Mouse (Mus musculus) heart, embryonic 12.5 days (tissue): ENCODE measurements at regions not wholly inside any gene's neighbourhood (a gene's known extent, or its start where the extent isn't known, plus 50 kb on each side); places are given as distances from the start of the nearest gene placed in this dataset.

Experiments used
- ATAC-seq: fragments of 200-750 bp; cut with Nextera tagmentation; 2 replicates; pipeline ENCODE4 v1.8.0; 2017; ENCODE audit warnings: moderate TSS enrichment, moderate library complexity; ENCODE audit not compliant: insufficient number of reproducible peaks, low FRiP score
- H3K27ac ChIP-seq: fragments of 300-500 bp; sonication (generic); 2 replicates; pipeline ENCODE4 v1.5.1; 2016; ENCODE audit warnings: mild to moderate bottlenecking, moderate library complexity; ENCODE audit not compliant: poor library complexity, severe bottlenecking
- H3K27me3 ChIP-seq: fragments of 300-500 bp; sonication (generic); replicated peaks from 2 replicates; pipeline ENCODE4 v1.6.1; 2016; ENCODE audit warnings: mild to moderate bottlenecking, moderate library complexity
- H3K36me3 ChIP-seq: fragments of 300-500 bp; sonication (generic); 2 replicates; pipeline ENCODE4 v1.6.1; 2016; ENCODE audit warnings: mild to moderate bottlenecking, moderate library complexity
- H3K4me1 ChIP-seq: fragments of 300-500 bp; sonication (generic); replicated peaks from 2 replicates; pipeline ENCODE4 v1.6.1; 2016; ENCODE audit warnings: mild to moderate bottlenecking
- H3K4me2 ChIP-seq: fragments of 300-500 bp; sonication (generic); 2 replicates; pipeline ENCODE4 v1.6.1; 2016; ENCODE audit warnings: mild to moderate bottlenecking, moderate library complexity
- H3K4me3 ChIP-seq: fragments of 300-500 bp; sonication (generic); 2 replicates; pipeline ENCODE4 v1.5.1; 2016; ENCODE audit warnings: mild to moderate bottlenecking
- H3K9ac ChIP-seq: fragments of 300-500 bp; sonication (generic); 2 replicates; pipeline ENCODE4 v1.6.1; 2016; ENCODE audit warnings: mild to moderate bottlenecking, moderate library complexity
- H3K9me3 ChIP-seq: fragments of 300-500 bp; sonication (generic); replicated peaks from 2 replicates; pipeline ENCODE4 v1.6.1; 2016; ENCODE audit warnings: mild to moderate bottlenecking, moderate library complexity
- WGBS: fragments of 180-500 bp; shearing (Covaris S2); methylation state at CpG from one replicate; pipeline ENCODE4 v1.1.7; 2016; 5-methylcytosine and 5-hydroxymethylcytosine counted together

DNA sequence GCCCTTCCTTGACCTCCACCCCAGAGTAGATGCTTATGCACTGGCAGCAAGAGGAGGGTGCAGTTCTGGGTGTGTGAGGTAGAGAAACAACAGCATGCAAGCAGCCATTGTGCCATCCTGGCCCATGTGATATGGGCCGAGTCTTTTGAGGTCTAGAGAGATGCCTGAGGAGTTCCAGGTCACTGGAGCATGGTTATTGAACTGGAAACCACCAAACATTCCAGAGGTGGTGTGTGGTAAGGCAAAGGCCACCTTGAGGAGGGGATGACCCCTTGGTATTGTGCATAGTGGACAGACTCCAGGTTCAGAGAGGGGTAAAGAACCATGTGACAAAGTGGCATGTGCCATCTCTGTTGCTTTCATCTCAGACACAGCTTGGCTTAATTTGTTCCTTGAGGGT, 107.9 kb upstream of the Stc2 start:
- Histone ChIP-seq H3K4me2 (no peak overlapping the region), H3K9me3 (no peaks in the 10 kb centered on the region), H3K9ac (no peak overlapping the region), H3K4me3 (no peak overlapping the region), H3K36me3 (no peaks in the 10 kb centered on the region), H3K27me3 (no peaks in the 10 kb centered on the region), H3K27ac (no peak overlapping the region), H3K4me1 (no peaks in the 10 kb centered on the region)
- 74% methylated on average over 1 of the region's 1 CpGs for WGBS
- no peak for ATAC-seq

DNA sequence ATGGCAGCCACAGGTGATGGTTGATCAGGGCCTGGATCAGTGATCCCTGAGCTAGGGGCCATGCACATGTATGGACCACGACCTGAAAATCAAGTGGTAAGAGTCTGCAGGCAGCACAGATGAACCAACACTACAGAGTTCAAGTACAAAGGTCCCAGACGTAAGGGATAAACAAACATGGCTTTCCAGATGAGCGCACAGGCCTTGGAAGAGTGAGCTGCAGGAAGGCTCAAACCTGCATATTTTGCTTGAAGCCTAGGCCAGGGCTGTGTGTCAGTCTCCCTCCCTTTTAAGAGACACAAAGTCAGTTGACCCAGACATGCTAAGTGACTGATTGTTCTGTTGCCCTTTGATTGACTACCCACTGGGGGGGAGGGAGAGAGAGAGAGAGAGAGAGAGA, 107.2 kb upstream of the Stc2 start:
- Histone ChIP-seq H3K9ac (no peak overlapping the region), H3K4me1 (no peaks in the 10 kb centered on the region), H3K27ac (no peak overlapping the region), H3K27me3 (no peaks in the 10 kb centered on the region), H3K9me3 (no peaks in the 10 kb centered on the region), H3K4me3 (no peak overlapping the region), H3K36me3 (no peaks in the 10 kb centered on the region), H3K4me2 (no peak overlapping the region)
- WGBS = 71% methylated on average over 3 of the region's 3 CpGs
- ATAC-seq = no peak

- Histone ChIP-seq H3K4me2 (no peak overlapping the region), H3K9ac (no peak overlapping the region), H3K9me3 (no peaks in the 10 kb centered on the region), H3K27me3 (no peaks in the 10 kb centered on the region), H3K36me3 (no peaks in the 10 kb centered on the region), H3K4me3 (no peak overlapping the region), H3K4me1 (no peaks in the 10 kb centered on the region), H3K27ac (no peak overlapping the region)
- WGBS = 69% methylated on average over 4 of the region's 4 CpGs
- ATAC-seq = no peak
Measured at GRCm38 (mm10) chr11:31473017-31473416, 103.1 kb upstream of the Stc2 start.

GRCm38 (mm10) chr11:31470681-31471414, 101.0 kb upstream of the Stc2 start:
- H3K36me3 ChIP-seq = no peaks in the 10 kb centered on the region
- H3K4me2 ChIP-seq = no peak overlapping the region
- ATAC-seq = no peak
- H3K9ac ChIP-seq = no peak overlapping the region
- H3K27me3 ChIP-seq = no peaks in the 10 kb centered on the region
- H3K9me3 ChIP-seq = no peaks in the 10 kb centered on the region
- WGBS = 78% methylated on average over 2 of the region's 2 CpGs
- no peak overlapping the region for H3K27ac ChIP-seq
- no peak overlapping the region for H3K4me3 ChIP-seq
- H3K4me1 ChIP-seq = no peaks in the 10 kb centered on the region

DNA sequence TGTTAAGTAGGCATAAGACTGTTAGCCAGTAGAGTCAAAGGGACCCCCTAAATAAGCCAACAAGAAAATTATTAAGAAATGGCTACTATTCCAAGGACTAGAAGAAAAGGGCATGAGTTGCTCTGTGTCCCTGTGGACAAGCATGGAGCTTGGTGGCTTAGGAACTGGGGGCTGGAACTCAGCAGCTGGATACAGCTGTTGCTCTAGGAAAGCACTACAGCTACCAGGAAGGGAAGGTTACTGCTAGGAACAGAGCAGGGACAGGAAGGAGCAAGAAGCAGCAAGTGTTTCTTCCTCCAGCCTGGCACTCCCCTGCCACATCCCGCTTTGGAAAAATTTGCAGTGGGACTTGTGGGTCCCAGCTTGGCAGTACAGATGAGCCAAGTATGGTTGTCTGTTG, 95.0 kb upstream of the Stc2 start:
- no peak for ATAC-seq
- no peak overlapping the region for H3K9ac ChIP-seq

DNA sequence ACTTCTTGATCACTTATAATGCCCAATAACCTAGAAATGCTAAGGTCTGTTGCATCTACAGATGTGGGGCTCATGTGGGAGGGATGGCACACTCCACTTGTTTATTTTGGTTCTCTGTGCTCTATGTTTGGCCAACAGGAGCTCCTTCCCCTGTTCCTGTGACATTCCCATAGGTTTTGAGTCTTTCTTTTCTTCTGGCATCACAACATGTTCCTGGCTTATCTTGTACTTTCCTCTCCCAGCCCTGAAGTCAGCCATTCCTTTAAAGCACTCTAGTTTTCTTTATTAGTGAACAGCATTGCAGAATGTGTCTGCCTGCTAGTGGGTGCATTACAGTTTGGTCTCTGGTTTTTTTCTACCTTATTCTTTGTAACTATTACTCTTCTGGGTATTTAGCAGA, 92.6 kb upstream of the Stc2 start:
- Histone ChIP-seq H3K36me3 (no peaks in the 10 kb centered on the region), H3K9me3 (no peaks in the 10 kb centered on the region), H3K4me2 (no peak overlapping the region), H3K4me3 (no peak overlapping the region), H3K27me3 (no peaks in the 10 kb centered on the region), H3K9ac (no peak overlapping the region), H3K27ac (no peak overlapping the region), H3K4me1 (no peaks in the 10 kb centered on the region)
- no peak for ATAC-seq

More for the DNA sequence above, 95.0 kb upstream of the Stc2 start:
- Histone ChIP-seq H3K9me3 (no peaks in the 10 kb centered on the region), H3K27me3 (no peaks in the 10 kb centered on the region), H3K4me3 (no peak overlapping the region), H3K36me3 (no peaks in the 10 kb centered on the region), H3K4me1 (no peaks in the 10 kb centered on the region), H3K4me2 (no peak overlapping the region), H3K27ac (no peak overlapping the region)
- WGBS = 80% methylated on average over 1 of the region's 1 CpGs

- no peaks in the 10 kb centered on the region for H3K27me3 ChIP-seq
- H3K36me3 ChIP-seq = no peaks in the 10 kb centered on the region
- ATAC-seq = no peak; the same call in 1 of the 2 replicates
- H3K4me3 ChIP-seq = no peak overlapping the region
- no peak overlapping the region for H3K4me2 ChIP-seq
- no peak overlapping the region for H3K9ac ChIP-seq
- no peaks in the 10 kb centered on the region for H3K4me1 ChIP-seq
- no peak overlapping the region for H3K27ac ChIP-seq
- 74% methylated on average over 4 of the region's 4 CpGs for WGBS
- no peaks in the 10 kb centered on the region for H3K9me3 ChIP-seq
Measured at GRCm38 (mm10) chr11:31461824-31462223, 92.0 kb upstream of the Stc2 start.

DNA sequence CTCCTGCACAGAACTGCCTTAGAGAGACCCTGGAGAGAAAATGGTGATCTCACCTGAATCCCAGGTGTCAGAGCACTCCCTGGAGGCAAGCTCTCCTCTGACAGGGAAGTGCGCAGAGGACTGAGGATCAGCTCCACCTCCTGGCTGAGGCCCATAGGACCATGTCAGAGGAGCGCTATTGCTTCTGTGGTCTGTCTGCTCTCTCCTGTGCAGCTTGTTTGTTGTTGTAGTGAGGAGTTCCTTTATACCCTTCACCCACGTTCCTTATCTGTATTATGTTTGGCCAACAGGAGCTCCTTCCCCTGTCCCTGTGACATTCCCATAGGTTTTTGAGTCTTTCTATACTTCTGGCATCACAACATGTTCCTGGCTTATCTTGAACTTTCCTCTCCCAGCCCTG, 91.5 kb upstream of the Stc2 start:
- no peak overlapping the region for H3K4me2 ChIP-seq
- no peak overlapping the region for H3K9ac ChIP-seq
- no peak overlapping the region for H3K4me3 ChIP-seq
- no peaks in the 10 kb centered on the region for H3K27me3 ChIP-seq
- no peaks in the 10 kb centered on the region for H3K36me3 ChIP-seq
- 33% methylated on average over 3 of the region's 3 CpGs for WGBS
- H3K4me1 ChIP-seq = no peaks in the 10 kb centered on the region
- no peaks in the 10 kb centered on the region for H3K9me3 ChIP-seq
- no peak overlapping the region for H3K27ac ChIP-seq
- ATAC-seq = peak; percentile 66; the same call in 1 of the 2 replicates

- H3K9me3 ChIP-seq = 0 out of 2 replicates have a peak, but pooled peaks cover 6% of the 10 kb centered on the region
- no peaks in the 10 kb centered on the region for H3K4me1 ChIP-seq
- no peak overlapping the region for H3K4me2 ChIP-seq
- H3K27ac ChIP-seq = no peak overlapping the region
- no peak for ATAC-seq
- no peaks in the 10 kb centered on the region for H3K27me3 ChIP-seq
- H3K9ac ChIP-seq = no peak overlapping the region
- WGBS = 73% methylated on average over 2 of the region's 2 CpGs
- H3K36me3 ChIP-seq = no peaks in the 10 kb centered on the region
- H3K4me3 ChIP-seq = no peak overlapping the region
Measured at GRCm38 (mm10) chr11:31427374-31427773, 57.5 kb upstream of the Stc2 start.
